Mouse (Mus musculus) cerebellum, adult 2 months (tissue): Measurements from ENCODE around the gene Larp6.

ENCODE experiments used
- CTCF ChIP-seq: fragments of 200-500 bp; IDR thresholded peaks from 2 replicates; pipeline ENCODE4 v1.5.1; 2011; ENCODE audit warnings: low read depth, mild to moderate bottlenecking, control low read depth, low read length, moderate library complexity, borderline replicate concordance; ENCODE audit not compliant: insufficient read depth
- POLR2A ChIP-seq: fragments of 200-500 bp; IDR thresholded peaks from 2 replicates; pipeline ENCODE4 v1.6.1; 2011; ENCODE audit warnings: low read length, control low read depth, borderline replicate concordance; ENCODE audit not compliant: insufficient read depth

- TF ChIP-seq POLR2A (no peak), CTCF (no peak)
Observed at GRCm38 (mm10) chr9:60773713-60774112, 60.9 kb downstream of the Larp6 start.
